Mouse (Mus musculus): ENCODE data around the gene Prcd.

Prcd gene

DNA sequence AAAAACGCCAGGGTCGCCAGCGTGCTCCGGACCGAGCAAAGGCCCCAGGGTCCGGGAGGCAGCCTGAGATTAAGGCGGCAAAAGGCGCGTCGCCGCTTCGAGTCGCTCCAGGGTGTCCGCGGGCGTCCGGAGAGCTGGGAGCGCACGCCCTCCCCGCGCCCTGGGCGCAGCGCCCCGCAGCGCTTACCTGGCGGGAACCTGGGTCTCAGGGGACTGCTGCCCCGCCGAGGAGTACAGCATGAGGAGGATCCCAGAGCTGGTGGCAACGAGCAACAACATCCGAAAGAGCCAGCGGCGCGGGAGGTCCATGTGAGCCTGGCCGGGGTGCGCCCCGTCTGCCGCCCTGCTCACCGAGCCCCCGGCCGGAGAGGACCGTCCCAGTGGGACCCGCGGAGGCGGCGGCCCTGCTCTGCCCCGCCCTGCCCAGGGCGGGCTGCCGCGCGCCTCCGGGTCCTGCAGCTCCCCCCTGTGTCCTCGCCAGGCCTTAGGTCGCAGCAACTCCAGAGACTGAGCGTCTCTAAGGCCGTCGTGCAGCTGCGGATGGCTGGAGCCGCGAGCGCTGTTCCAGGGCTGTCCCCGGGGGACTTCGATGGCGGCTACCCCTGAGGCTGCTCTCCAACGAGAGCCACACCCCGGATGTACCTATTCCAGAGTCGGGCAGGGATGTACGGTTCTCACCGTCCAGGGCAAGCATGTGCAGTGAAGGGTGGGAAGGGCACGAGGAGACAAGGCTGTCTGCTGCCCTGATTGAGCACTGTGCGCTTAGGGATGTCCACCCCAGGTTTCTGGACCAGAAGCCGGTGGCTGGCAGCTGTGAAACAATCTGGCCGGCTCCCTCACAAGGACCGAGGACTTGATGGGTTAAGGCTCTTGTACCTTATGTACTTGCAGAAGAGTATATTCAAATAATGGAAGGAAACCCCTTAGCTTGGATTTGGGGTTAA, 41.2 kb downstream of the Prcd start:
- DNase-seq: no peak

DNA sequence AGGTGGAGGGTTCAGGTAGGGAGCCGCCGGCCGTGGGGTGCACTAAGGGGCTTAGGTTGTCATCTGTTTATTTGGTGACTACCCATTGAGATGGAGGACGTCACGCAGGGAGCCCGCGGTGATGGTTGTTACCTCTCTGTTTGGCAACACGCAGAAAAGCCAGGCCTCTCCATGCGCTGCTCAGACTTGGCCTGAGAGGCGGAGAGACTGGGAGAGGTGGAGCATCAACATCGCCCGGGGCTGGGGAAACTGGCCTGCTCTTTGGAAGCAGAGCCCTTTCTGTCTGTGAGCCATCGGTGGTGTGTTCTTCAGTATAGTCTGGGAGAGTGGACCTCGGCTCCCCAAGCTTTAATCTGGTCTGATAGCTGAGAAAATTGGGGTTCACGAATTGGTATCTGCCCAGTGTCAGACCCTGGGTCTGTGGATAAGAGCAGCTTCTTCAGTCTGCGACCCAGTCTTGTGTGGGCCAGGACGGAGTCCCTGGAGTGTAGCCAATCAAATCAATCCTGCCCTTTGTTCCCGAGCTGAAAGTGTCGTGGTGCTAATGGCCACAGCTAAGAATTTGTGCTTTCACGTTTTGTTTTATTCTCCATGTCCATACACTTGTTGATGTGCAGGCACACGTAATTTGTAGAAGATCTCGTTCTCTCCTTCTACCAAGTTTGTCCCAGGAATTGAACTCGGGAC, 42.0 kb downstream of the Prcd start:
- no peak for DNase-seq

DNA sequence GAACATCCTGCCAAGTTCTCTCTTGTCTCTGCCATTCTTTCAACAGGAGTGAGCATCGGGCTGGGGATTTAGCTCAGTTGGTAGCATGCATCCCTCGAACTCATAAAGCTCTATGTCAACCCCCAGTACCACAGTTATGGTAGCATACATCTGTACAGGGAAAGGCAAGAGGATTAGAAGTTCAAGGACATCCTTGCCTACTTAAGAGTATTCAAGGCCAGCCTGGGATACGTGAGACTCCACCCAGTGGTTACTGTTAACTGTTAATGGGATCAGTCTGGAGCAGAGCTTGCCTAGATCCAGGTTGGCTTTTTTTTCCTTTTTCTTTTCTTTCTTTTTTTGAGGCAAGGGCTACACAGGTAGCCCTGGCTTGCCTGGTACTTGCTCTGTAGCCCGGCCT, 43.1 kb downstream of the Prcd start:
- DNase-seq: no peak

DNA sequence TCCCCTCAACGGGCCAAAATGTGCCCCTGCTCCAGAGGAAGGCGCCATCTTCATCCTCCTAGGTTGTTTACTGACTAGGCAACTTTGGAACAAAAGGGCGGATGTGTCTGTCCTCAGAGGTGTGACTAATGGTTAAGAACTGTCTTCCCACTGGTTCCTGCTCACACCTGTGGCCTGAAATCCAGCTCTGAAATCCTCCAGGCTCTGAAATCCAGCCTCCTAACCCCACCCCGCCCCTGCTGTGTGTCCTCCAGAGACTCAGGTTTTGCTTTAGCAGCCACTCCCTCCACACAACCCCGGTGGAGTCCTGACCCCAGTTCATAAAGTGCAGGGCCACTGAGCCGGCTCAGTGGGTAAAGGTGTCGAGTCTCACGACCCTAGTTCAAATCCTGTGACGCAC, 44.2 kb downstream of the Prcd start:
- no peak for DNase-seq

DNA sequence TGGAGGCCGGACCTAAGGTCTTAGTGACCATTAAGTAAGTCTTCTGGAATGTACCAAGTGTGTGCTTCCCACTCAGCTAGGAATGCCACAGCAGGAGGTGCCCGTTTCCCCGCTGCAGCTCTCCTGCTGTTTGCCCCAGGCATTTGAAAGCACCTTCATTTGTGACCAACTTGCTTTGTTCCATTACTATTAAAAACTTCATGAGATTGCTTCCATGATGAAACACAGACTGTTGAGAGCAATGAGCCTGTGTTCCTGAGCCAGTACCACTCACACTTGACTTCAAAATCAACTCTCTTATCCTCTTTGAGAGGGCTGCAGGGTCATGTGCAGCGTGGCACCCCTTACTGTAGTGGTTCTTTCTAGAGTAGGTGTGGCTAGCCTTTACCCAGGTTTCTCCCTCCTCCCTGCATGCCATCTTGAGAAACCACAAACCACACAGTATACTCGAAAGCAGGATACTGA, 48.1 kb downstream of the Prcd start:
- DNase-seq: no peak

DNA sequence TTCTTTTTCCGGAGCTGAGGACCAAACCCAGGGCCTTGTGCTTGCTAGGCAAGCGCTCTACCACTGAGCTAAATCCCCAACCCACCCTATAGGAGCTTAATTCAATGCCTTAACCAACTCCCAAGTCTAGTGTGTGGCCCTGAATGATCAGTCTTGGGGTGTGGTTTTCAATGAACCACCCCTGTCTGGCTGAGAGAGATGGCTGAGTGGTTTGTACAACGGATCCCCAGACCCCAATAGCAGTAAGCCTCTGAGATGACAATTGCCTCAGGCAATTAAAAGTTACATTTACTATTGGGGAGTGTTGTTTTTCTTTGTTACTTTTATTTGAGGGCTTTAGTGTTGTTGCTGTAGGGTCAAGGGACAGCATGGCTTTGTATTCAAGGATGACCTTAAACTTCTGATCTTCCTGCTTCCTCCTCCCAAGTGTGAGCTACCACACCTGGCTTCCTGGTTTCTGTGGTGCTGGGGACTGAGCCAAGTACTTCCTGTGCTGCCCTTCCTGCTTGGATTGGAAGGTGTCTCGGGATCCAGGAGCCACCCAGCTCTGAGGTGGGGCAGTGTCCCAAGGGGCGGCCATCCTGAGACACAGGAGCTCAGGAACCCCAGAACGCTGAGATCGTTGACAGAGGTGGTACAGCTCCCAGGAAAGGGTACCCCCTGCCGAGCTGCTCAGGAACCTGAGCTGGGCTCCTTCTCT, 51.2 kb downstream of the Prcd start:
- no peak for DNase-seq

DNA sequence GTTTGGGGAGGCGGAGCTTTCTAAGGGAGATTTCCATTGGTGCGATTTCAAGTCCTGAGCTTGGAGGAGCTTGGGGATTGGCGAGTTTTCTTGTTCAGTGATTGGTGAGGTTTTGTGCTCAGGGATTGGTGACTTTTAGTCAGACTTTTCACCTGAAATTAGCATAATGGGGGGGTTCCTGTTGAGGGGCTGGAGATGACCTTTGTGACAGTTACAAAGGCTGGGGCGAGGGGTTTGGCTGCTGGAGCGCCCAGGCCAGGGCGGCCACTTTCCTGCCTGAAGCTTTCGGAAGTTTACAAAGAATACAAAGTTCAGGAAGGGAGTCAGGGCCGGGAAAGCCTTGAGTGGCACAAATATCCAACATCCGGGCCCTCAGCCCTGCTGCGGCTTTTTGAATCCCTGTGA, 51.9 kb downstream of the Prcd start:
- no peak for DNase-seq

DNA sequence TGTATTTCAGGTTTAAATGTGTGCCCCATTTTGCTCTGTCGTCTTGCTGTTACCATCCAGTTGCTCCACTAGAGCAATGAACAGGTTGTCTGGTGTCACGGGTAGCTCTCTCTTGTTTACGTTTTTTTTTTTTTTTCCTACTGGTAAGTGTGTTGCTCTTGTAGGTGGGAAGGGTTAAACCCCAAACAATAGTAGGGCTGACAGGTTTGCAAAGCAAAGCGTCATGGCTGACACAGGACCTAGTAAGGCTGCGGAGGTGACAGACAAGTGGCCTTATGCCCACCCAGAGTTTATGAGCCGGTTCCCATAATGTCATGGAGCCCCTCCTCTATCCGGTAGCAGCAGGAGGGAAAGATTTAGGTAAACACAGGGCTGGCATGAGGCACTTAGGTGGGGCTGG, 53.0 kb downstream of the Prcd start:
- no peak for DNase-seq

DNA sequence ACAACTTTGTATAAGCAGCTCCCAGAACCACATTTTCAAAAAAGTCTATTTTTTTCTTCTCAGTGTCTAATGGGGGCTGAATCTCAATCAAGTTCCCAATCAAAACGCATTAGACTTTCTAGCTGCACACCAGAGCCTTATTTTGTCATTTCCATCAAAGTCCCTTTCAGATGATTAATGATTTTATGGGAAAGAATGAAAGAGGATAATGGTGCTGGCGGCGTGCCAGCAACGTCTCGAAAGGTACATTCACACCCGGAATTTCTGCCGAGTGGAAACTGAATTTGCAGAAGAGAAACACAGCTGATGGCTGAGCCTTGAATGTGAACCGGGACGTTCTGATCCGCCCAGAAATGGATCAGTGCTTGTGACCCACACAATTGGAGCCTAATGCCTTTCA, 56.8 kb downstream of the Prcd start:
- DNase-seq: no peak

DNA sequence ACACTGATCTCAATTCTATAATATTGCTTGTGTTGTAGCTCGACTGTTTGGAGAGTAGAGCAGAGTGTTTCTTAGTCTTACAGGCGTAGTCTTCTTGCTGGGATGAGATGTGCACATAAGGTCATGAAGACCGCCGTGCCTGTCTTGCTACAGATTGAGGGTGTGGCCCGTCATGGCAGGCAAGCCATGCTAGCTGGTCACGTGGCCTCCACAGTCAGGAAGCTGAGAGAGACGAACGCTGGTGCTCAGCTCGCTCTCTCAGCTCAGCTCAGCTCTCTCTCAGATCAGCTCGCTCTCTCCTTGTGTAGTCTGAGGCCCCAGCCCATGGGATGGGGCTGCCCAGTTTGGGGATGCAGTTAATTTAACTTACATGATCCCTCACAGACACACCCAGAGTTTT, 57.5 kb downstream of the Prcd start:
- no peak for DNase-seq

DNA sequence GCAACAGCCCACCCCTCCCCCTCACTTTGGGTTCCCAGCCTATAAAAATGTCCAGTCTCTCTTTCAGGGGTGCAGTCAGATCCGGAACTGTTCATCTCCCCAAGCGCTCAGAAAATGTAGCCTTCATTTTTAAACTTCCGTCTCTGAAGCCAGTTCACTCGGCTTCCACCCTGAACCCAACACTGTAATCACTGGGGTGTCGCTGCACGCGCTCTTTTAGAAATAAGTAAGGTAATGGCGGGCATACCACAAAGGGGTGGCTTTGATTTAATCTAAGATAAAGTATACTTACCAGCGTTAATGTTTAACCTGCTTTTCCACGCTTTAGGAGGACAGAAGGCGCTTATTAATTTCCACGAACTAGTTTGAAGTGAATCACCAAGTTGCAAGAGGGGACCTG, 60.7 kb downstream of the Prcd start:
- DNase-seq: no peak

Measured in thymus, adult 18-20 months (tissue).